Mouse (Mus musculus) G1E (cell line): Measurements from ENCODE around the gene Mcam.

Source experiments
- CTCF ChIP-seq: IDR thresholded peaks from 2 replicates; pipeline ENCODE4 v1.5.1; 2012; ENCODE audit warnings: low read depth, low read length, inconsistent platforms, mixed read lengths
- GATA1 ChIP-seq: IDR thresholded peaks from 2 replicates; pipeline ENCODE4 v1.6.1; 2012; ENCODE audit warnings: borderline replicate concordance, low read length, inconsistent platforms, mixed read lengths
- GATA2 ChIP-seq: IDR thresholded peaks from 2 replicates; pipeline ENCODE4 v1.6.1; 2012; ENCODE audit warnings: low read depth, low read length, inconsistent platforms, borderline replicate concordance
- POLR2AphosphoS5 ChIP-seq: IDR thresholded peaks from 2 replicates; pipeline ENCODE4 v1.6.1; 2012; ENCODE audit warnings: low read depth, low read length, inconsistent platforms; ENCODE audit not compliant: insufficient replicate concordance
- TAL1 ChIP-seq: conservative IDR thresholded peaks from 2 replicates; pipeline ENCODE4 v1.6.1; 2012; ENCODE audit warnings: low read depth, low read length, inconsistent platforms, mixed read lengths

GRCm38 (mm10) chr9:44175957-44176356 lies 41.7 kb downstream of the Mcam start:
- no peak for TF ChIP-seq CTCF
- no peak for TF ChIP-seq POLR2AphosphoS5
- TF ChIP-seq GATA1, result no peak
- TF ChIP-seq GATA2, result no peak
- no peak for TF ChIP-seq TAL1
